Mouse (Mus musculus): Measurements from ENCODE around the gene Mrps21. TPM values are rescaled to one million over a fixed set of nuclear protein-coding genes. Genes with fewer than 3 reads are reported as not detected.
A peak's percentile ranks its signal among the peaks of the same experiment; 100 is the strongest.

Gene Mrps21
- polyA plus RNA-seq, 1 experiment from 2014 or later, result 312 TPM

DNA sequence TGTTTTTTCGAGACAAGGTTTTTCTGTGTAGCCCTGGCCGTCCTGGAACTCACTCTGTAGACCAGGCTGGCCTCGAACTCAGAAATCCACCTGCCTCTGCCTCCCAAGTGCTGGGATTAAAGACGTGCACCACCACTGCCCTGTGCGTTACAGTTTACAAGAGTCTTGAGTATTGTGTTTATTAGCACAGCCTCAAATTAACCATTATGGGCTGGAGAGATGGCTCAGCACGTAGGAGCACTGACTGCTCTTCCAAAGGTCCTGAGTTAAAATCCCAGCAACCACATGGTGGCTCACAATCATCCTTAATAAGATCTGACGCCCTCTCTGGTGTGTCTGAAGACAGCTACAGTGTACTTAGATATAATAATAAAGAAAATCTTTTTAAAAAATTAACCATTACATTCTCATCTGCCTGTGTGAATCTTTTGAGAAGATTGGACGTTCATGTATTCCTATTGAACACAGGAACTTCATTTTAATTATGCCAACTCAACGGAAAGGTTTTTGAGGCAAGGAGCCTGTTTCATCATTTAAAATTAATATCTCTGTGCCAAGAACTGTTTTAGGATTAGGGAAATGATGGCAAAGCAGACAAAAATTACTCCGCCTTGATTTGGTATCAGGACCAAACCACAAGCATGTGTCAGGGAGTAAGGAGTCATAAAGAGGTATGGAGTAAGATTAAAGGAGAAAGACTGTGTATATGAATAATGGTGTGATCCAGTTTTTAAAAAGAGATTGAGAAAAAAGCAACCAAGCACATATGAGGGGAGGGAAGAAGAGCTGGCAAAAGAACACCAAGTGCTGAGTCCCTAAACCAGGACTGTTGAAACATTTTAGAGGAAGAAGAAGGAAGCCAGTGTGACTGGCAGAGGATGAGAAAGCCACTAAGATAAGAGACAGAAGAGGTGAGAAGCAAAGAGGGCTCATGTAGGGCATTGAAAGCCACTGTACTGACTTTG is 51.0 kb downstream of the Mrps21 start:
- Histone ChIP-seq H3K36me3 (ENCODE audit: insufficient read depth) (no peaks in the 10 kb centered on the region), H3K4me1 (ENCODE audit: insufficient read depth) (peaks cover 6% of the 10 kb centered on the region; the same call in 1 of the 2 replicates), H3K4me3 (ENCODE audit: low read depth, low read length) (peak overlapping the region; percentile 89), H3K9me3 (ENCODE audit: low read depth, low read length) (no peaks in the 10 kb centered on the region), H3K27me3 (ENCODE audit: insufficient read depth, low read length) (no peaks in the 10 kb centered on the region), H3K9ac (peak overlapping the region; percentile 75), H3K27ac (ENCODE audit: low read depth) (peak overlapping the region; percentile 100), H3K4me2 (peak overlapping the region; percentile 69)
- 30% methylated on average over 10 of the region's 10 CpGs for WGBS
- DNase-seq (peak; percentile 30), ATAC-seq (ENCODE audit: insufficient read depth) (peak; percentile 7; the same call in 1 of the 2 replicates)
- TF ChIP-seq CTCF (IDR thresholded peaks at IDR 0.05; ENCODE audit: low read depth), result no peak

DNA sequence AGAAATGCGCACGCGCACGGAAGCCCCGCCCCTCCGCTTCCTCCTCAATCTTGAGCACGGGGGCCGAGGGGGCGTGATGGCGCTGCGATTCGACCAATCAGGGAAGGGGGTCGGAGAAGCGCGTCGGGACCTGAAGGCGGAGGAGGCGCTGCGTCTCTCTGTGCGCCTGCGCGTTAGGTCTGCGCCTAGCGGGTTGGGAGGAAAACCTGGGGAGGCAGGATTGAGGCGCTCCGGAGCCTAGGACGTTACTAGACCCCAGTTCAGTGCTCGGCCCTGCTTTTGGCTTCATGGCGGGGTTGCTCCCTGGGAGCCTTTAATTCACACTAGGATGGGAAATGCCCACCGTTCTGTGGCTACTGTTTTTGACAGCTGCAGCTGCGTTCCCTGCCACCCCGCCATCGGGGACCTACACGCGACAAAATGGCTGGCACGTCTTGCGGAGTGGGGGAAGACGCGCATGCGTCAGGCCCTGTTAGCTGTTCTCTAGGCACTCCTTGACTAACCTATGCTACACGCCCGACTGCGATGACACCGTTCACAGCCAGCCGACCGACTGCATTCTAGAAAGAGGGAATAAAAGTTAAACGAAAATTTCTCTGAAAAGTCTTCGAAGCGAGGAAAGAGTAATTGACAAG is 51.9 kb downstream of the Mrps21 start:
- Histone ChIP-seq H3K9me3 (ENCODE audit: low read depth, low read length) (no peaks in the 10 kb centered on the region), H3K27ac (ENCODE audit: low read depth) (peak overlapping the region; percentile 100), H3K4me2 (peak overlapping the region; percentile 69), H3K4me3 (ENCODE audit: low read depth, low read length) (peak overlapping the region; percentile 89), H3K9ac (peak overlapping the region; percentile 98), H3K4me1 (ENCODE audit: insufficient read depth) (peaks cover 6% of the 10 kb centered on the region; the same call in 1 of the 2 replicates), H3K27me3 (ENCODE audit: insufficient read depth, low read length) (no peaks in the 10 kb centered on the region), H3K36me3 (ENCODE audit: insufficient read depth) (no peaks in the 10 kb centered on the region)
- ATAC-seq (ENCODE audit: insufficient read depth) (peak; percentile 97), DNase-seq (peak; percentile 100)
- TF ChIP-seq CTCF (IDR thresholded peaks at IDR 0.05; ENCODE audit: low read depth), result 0 out of 2 replicates have a peak, but pooled peaks have one; percentile 21
- WGBS, result under 1% methylated on average over 49 of the region's 49 CpGs

DNA sequence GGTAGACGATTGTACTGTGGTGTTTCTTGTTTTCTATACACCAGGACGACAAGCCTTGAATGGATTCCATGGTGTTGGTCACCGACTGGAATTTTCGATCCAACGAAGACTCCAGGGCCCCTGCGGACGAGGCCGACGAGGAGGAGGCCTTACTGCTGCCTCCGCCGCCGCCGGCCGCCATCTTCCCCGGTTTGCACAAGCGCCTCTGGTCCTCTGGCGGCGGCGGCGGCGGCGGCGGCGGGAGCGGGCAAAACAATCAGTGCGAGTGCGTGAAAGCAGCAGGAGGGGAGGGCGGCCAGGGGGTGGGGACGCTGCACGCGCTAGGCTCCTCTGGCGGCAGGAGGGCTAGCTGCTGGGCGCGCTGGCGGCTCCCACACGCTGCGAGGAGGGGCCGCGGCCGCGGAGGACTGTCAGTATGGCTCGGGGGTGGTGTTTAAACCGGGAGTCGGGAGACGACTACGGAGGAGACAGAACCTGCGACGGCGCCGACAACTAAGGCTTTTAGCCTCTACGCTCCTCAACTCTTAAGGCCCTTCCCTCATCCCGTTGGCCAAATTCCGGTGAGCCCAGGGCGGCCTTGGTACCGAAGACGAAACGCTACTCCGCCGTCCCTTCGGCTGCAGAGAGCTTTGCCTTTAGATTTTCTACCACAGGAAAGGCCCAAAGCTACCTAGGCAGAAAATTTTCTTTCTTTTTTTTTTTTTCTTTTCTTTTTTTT is 52.6 kb downstream of the Mrps21 start, which contains the start of gene Rprd2:
Gene Rprd2, minus strand, starts transcription at position 293 of the 718 bp plus-strand sequence.
- TF ChIP-seq CTCF (IDR thresholded peaks at IDR 0.05; ENCODE audit: low read depth), result no peak; the same call in 1 of the 2 replicates

DNA sequence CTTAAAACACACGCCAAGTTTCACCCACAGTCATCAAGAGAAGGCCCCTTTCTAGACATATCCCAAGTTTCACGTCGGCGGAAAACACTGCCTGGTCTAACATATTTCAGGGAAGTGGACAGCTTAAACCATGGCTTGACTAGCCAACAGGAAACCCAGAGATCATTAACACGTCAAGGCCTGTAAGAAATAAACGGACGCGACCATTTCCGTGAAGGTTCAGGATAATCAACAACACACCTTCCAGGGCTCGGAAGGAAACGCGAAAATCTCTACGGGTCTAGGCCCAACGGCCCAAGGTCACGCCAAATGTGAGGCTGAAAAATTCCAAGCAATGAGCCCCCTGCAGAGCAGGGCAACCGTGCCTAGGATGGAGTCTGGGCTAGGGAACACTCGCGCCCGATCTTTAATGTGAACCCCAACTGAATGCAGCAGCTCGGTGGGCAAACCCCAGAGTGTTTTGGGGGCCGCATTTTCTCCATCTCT is 53.2 kb downstream of the Mrps21 start:
- under 1% methylated on average over 21 of the region's 21 CpGs for WGBS
- Histone ChIP-seq H3K27ac (ENCODE audit: low read depth) (peak overlapping the region; percentile 100), H3K27me3 (ENCODE audit: insufficient read depth, low read length) (no peaks in the 10 kb centered on the region), H3K9ac (peak overlapping the region; percentile 98), H3K4me2 (peak overlapping the region; percentile 65), H3K4me3 (ENCODE audit: low read depth, low read length) (peak overlapping the region; percentile 89), H3K9me3 (ENCODE audit: low read depth, low read length) (no peaks in the 10 kb centered on the region), H3K4me1 (ENCODE audit: insufficient read depth) (peaks cover 6% of the 10 kb centered on the region; the same call in 1 of the 2 replicates), H3K36me3 (ENCODE audit: insufficient read depth) (no peaks in the 10 kb centered on the region)
- DNase-seq (peak; percentile 76), ATAC-seq (ENCODE audit: insufficient read depth) (no peak)
- no peak for TF ChIP-seq CTCF (IDR thresholded peaks at IDR 0.05; ENCODE audit: low read depth)

More for the DNA sequence above, 52.6 kb downstream of the Mrps21 start, which contains the start of gene Rprd2:
- peaks cover 6% of the 10 kb centered on the region; the same call in 1 of the 2 replicates for H3K4me1 ChIP-seq (ENCODE audit: insufficient read depth)
- peak within 1 kb of the TSS; percentile 100 for H3K27ac ChIP-seq (ENCODE audit: low read depth)
- DNase-seq (peak; percentile 82), ATAC-seq (ENCODE audit: insufficient read depth) (peak; percentile 48)
- H3K4me3 ChIP-seq (ENCODE audit: low read depth, low read length), result peak within 1 kb of the TSS; percentile 89
- WGBS, result under 1% methylated on average over 60 of the region's 60 CpGs
- peak within 1 kb of the TSS; percentile 69 for H3K4me2 ChIP-seq
- peak within 1 kb of the TSS; percentile 98 for H3K9ac ChIP-seq
- no peaks in the 10 kb centered on the region for H3K36me3 ChIP-seq (ENCODE audit: insufficient read depth)
- no peaks in the 10 kb centered on the region for H3K9me3 ChIP-seq (ENCODE audit: low read depth, low read length)
- no peaks in the 10 kb centered on the region for H3K27me3 ChIP-seq (ENCODE audit: insufficient read depth, low read length)

DNA sequence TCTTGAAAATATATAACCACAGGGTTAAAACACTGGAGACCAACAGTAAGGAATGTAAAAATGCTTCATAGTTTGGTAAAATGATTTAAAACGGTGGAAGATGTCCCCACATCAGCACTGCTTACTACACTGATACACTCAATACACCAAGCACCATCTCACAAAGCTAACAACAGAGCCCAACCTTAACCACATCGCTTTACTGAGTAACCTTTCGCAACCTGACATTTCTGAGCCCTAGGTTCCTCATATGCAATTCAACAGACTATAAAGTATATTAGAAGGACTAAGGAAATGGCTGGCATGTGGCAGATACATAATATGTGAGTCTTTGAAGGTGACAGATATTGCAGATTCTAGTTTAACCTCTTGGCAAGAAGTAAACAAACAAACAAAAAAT is 54.6 kb downstream of the Mrps21 start:
- Histone ChIP-seq H3K9me3 (ENCODE audit: low read depth, low read length) (no peaks in the 10 kb centered on the region), H3K4me2 (peak overlapping the region; percentile 65), H3K36me3 (ENCODE audit: insufficient read depth) (no peaks in the 10 kb centered on the region), H3K27me3 (ENCODE audit: insufficient read depth, low read length) (no peaks in the 10 kb centered on the region), H3K4me1 (ENCODE audit: insufficient read depth) (peaks cover 6% of the 10 kb centered on the region; the same call in 1 of the 2 replicates), H3K4me3 (ENCODE audit: low read depth, low read length) (peak overlapping the region; percentile 89; the same call in 1 of the 2 replicates), H3K9ac (no peak overlapping the region), H3K27ac (ENCODE audit: low read depth) (no peak overlapping the region)
- DNase-seq (no peak), ATAC-seq (ENCODE audit: insufficient read depth) (no peak)
- WGBS, result 89% methylated on average over 3 of the region's 3 CpGs
- no peak for TF ChIP-seq CTCF (IDR thresholded peaks at IDR 0.05; ENCODE audit: low read depth)

Other genes with a start within 250 kb of the Mrps21 start
- 64.8 and 66.7 TPM in 2 replicates for gene Ensa, start 246.5 kb downstream of the Mrps21 start, polyA plus RNA-seq (2014; fragmentation: Nextera tagmentation; extraction: Ambion mirVana)
- gene Mcl1, start 212.7 kb downstream of the Mrps21 start, polyA plus RNA-seq (2014; fragmentation: Nextera tagmentation; extraction: Ambion mirVana), result 82.3 and 83.2 TPM in 2 replicates
- 1.6 and 4.0 TPM in 2 replicates for gene Adamtsl4, start 183.6 kb downstream of the Mrps21 start, polyA plus RNA-seq (2014; fragmentation: Nextera tagmentation; extraction: Ambion mirVana)
- 23.5 and 27.7 TPM in 2 replicates for gene Ecm1, start 131.9 kb downstream of the Mrps21 start, polyA plus RNA-seq (2014; fragmentation: Nextera tagmentation; extraction: Ambion mirVana)
- 47.5 and 52.3 TPM in 2 replicates for gene Tars2, start 111.3 kb downstream of the Mrps21 start, polyA plus RNA-seq (2014; fragmentation: Nextera tagmentation; extraction: Ambion mirVana)
- gene Rprd2, start 52.7 kb downstream of the Mrps21 start, polyA plus RNA-seq (2014; fragmentation: Nextera tagmentation; extraction: Ambion mirVana), result 23.8 and 24.1 TPM in 2 replicates
- gene Prpf3, start 15.6 kb downstream of the Mrps21 start, polyA plus RNA-seq (2014; fragmentation: Nextera tagmentation; extraction: Ambion mirVana), result 53.7 and 63.7 TPM in 2 replicates
- gene Ciart, start 10.7 kb upstream of the Mrps21 start, polyA plus RNA-seq (2014; fragmentation: Nextera tagmentation; extraction: Ambion mirVana), result 5.3 and 6.4 TPM in 2 replicates
- gene BC028528, start 20.5 kb upstream of the Mrps21 start, polyA plus RNA-seq (2014; fragmentation: Nextera tagmentation; extraction: Ambion mirVana), result 51.4 and 55.4 TPM in 2 replicates
- gene Aph1a, start 22.4 kb upstream of the Mrps21 start, polyA plus RNA-seq (2014; fragmentation: Nextera tagmentation; extraction: Ambion mirVana), result 44.5 and 47.9 TPM in 2 replicates
- gene Car14, start 33.2 kb upstream of the Mrps21 start, polyA plus RNA-seq (2014; fragmentation: Nextera tagmentation; extraction: Ambion mirVana), result 10.4 and 12.5 TPM in 2 replicates
- gene Anp32e, start 57.7 kb upstream of the Mrps21 start, polyA plus RNA-seq (2014; fragmentation: Nextera tagmentation; extraction: Ambion mirVana), result 80.5 and 84.0 TPM in 2 replicates
- 36.7 and 37.0 TPM in 2 replicates for gene Plekho1, start 124.5 kb upstream of the Mrps21 start, polyA plus RNA-seq (2014; fragmentation: Nextera tagmentation; extraction: Ambion mirVana)
- gene Vps45, start 186.9 kb upstream of the Mrps21 start, polyA plus RNA-seq (2014; fragmentation: Nextera tagmentation; extraction: Ambion mirVana), result 18.6 and 19.7 TPM in 2 replicates
- 18.9 and 21.3 TPM in 2 replicates for gene Otud7b, start 233.0 kb upstream of the Mrps21 start, polyA plus RNA-seq (2014; fragmentation: Nextera tagmentation; extraction: Ambion mirVana)